Mouse (Mus musculus) forebrain, embryonic 10.5 days (tissue): ENCODE results near the gene Shc3. TPM values are rescaled to one million over a fixed set of nuclear protein-coding genes. Genes with fewer than 3 reads are reported as not detected.

Experiments used
- DNase-seq: peaks from one replicate; pipeline ENCODE4 v3.0.0-alpha.2; 2017; ENCODE audit warnings: low spot score; ENCODE audit errors: extremely low spot score
- H3K27ac ChIP-seq: fragments of 300-500 bp; sonication (generic); 2 replicates; pipeline ENCODE4 v1.5.1; 2016; ENCODE audit warnings: mild to moderate bottlenecking
- H3K27me3 ChIP-seq: fragments of 300-500 bp; sonication (generic); 2 replicates; pipeline ENCODE4 v1.6.1; 2016; ENCODE audit warnings: mild to moderate bottlenecking; ENCODE audit not compliant: poor library complexity, severe bottlenecking
- H3K36me3 ChIP-seq: fragments of 300-500 bp; sonication (generic); replicated peaks from 2 replicates; pipeline ENCODE4 v1.6.1; 2016; ENCODE audit warnings: mild to moderate bottlenecking, moderate library complexity
- H3K4me1 ChIP-seq: fragments of 300-500 bp; sonication (generic); 2 replicates; pipeline ENCODE4 v1.6.1; 2016
- H3K4me3 ChIP-seq: fragments of 300-500 bp; sonication (generic); 2 replicates; pipeline ENCODE4 v1.5.1; 2016; ENCODE audit warnings: mild to moderate bottlenecking, moderate library complexity
- H3K9me3 ChIP-seq: fragments of 300-500 bp; sonication (generic); 2 replicates; pipeline ENCODE4 v1.6.1; 2016; ENCODE audit warnings: mild to moderate bottlenecking, moderate library complexity
- WGBS: fragments of 180-500 bp; shearing (Covaris S2); methylation state at CpG from one replicate; pipeline ENCODE4 v1.1.7; 2016; 5-methylcytosine and 5-hydroxymethylcytosine counted together
- polyA plus RNA-seq: library from polyadenylated mRNA; unstranded; fragments of >200 nt; fragmentation: Nextera tagmentation; extraction: Ambion mirVana; gene quantifications from 2 replicates; pipeline ENCODE4 v1.2.1, GENCODE M21; 2016

The Shc3 gene
- polyA plus RNA-seq, 1 experiment from 2014 or later: 3.1 TPM

GRCm38 (mm10) chr13:51564741-51565140, 4.5 kb downstream of the Shc3 start:
- peaks cover 49% of the 10 kb centered on the region for H3K27me3 ChIP-seq

GRCm38 (mm10) chr13:51553343-51553742, 15.9 kb downstream of the Shc3 start:
- Histone ChIP-seq H3K9me3 (no peaks in the 10 kb centered on the region), H3K4me1 (peaks cover 10% of the 10 kb centered on the region; the same call in 1 of the 2 replicates), H3K27ac (no peak overlapping the region), H3K36me3 (peaks cover 3% of the 10 kb centered on the region; the same call in 1 of the 2 replicates), H3K27me3 (no peaks in the 10 kb centered on the region), H3K4me3 (no peak overlapping the region)
- DNase-seq: no peak
- WGBS: 90% methylated on average over 11 of the region's 11 CpGs

More at GRCm38 (mm10) chr13:51564741-51565140, 4.5 kb downstream of the Shc3 start:
- no peak overlapping the region for H3K4me3 ChIP-seq
- peaks cover 17% of the 10 kb centered on the region for H3K36me3 ChIP-seq
- peaks cover 46% of the 10 kb centered on the region for H3K4me1 ChIP-seq
- H3K9me3 ChIP-seq: no peaks in the 10 kb centered on the region
- no peak overlapping the region for H3K27ac ChIP-seq
- WGBS: 84% methylated on average over 6 of the region's 6 CpGs
- DNase-seq: no peak

GRCm38 (mm10) chr13:51552233-51552632, 17.0 kb downstream of the Shc3 start:
- no peak for DNase-seq
- Histone ChIP-seq H3K27me3 (no peaks in the 10 kb centered on the region), H3K36me3 (peaks cover 3% of the 10 kb centered on the region; the same call in 1 of the 2 replicates), H3K4me3 (no peak overlapping the region), H3K4me1 (peaks cover 10% of the 10 kb centered on the region; the same call in 1 of the 2 replicates), H3K27ac (no peak overlapping the region), H3K9me3 (no peaks in the 10 kb centered on the region)
- WGBS: 69% methylated on average over 3 of the region's 3 CpGs

- H3K9me3 ChIP-seq: no peaks in the 10 kb centered on the region
- H3K4me1 ChIP-seq: peaks cover 10% of the 10 kb centered on the region; the same call in 1 of the 2 replicates
- H3K36me3 ChIP-seq: peaks cover 3% of the 10 kb centered on the region; the same call in 1 of the 2 replicates
- H3K4me3 ChIP-seq: no peak overlapping the region
- H3K27me3 ChIP-seq: no peaks in the 10 kb centered on the region
- no peak overlapping the region for H3K27ac ChIP-seq
- DNase-seq: no peak
- WGBS: 86% methylated on average over 3 of the region's 3 CpGs
These were observed 17.4 kb downstream of the Shc3 start for GRCm38 (mm10) chr13:51551824-51552223.

- Histone ChIP-seq H3K4me3 (no peak overlapping the region), H3K27me3 (no peaks in the 10 kb centered on the region), H3K36me3 (no peaks in the 10 kb centered on the region), H3K9me3 (peaks cover 3% of the 10 kb centered on the region; the same call in 1 of the 2 replicates), H3K27ac (no peak overlapping the region), H3K4me1 (no peaks in the 10 kb centered on the region)
- WGBS: 89% methylated on average over 8 of the region's 8 CpGs
- no peak for DNase-seq
These were observed 29.4 kb downstream of the Shc3 start for GRCm38 (mm10) chr13:51539816-51540215.

GRCm38 (mm10) chr13:51535326-51535725, 33.9 kb downstream of the Shc3 start:
- Histone ChIP-seq H3K27me3 (no peaks in the 10 kb centered on the region), H3K27ac (no peak overlapping the region), H3K4me1 (no peaks in the 10 kb centered on the region), H3K36me3 (no peaks in the 10 kb centered on the region), H3K4me3 (no peak overlapping the region), H3K9me3 (no peaks in the 10 kb centered on the region)
- no peak for DNase-seq
- 87% methylated on average over 7 of the region's 7 CpGs for WGBS

- H3K9me3 ChIP-seq: no peaks in the 10 kb centered on the region
- H3K36me3 ChIP-seq: no peaks in the 10 kb centered on the region
- no peak overlapping the region for H3K4me3 ChIP-seq
- WGBS: 77% methylated on average over 7 of the region's 7 CpGs
- peak; percentile 12 for DNase-seq
- no peaks in the 10 kb centered on the region for H3K27me3 ChIP-seq
- H3K4me1 ChIP-seq: no peaks in the 10 kb centered on the region
- no peak overlapping the region for H3K27ac ChIP-seq
These were observed 42.7 kb downstream of the Shc3 start for GRCm38 (mm10) chr13:51526480-51526879.

- Histone ChIP-seq H3K9me3 (no peaks in the 10 kb centered on the region), H3K36me3 (no peaks in the 10 kb centered on the region), H3K4me1 (no peaks in the 10 kb centered on the region), H3K27ac (no peak overlapping the region), H3K4me3 (no peak overlapping the region), H3K27me3 (no peaks in the 10 kb centered on the region)
- 87% methylated on average over 4 of the region's 4 CpGs for WGBS
- DNase-seq: peak; percentile 7
These were observed 44.9 kb downstream of the Shc3 start for GRCm38 (mm10) chr13:51524316-51524715.

GRCm38 (mm10) chr13:51523311-51523710, 45.9 kb downstream of the Shc3 start:
- DNase-seq: no peak
- Histone ChIP-seq H3K27ac (no peak overlapping the region), H3K36me3 (no peaks in the 10 kb centered on the region), H3K4me3 (no peak overlapping the region), H3K27me3 (no peaks in the 10 kb centered on the region), H3K4me1 (no peaks in the 10 kb centered on the region), H3K9me3 (no peaks in the 10 kb centered on the region)
- WGBS: 95% methylated on average over 10 of the region's 10 CpGs

GRCm38 (mm10) chr13:51518880-51519279, 50.3 kb downstream of the Shc3 start:
- DNase-seq: no peak

GRCm38 (mm10) chr13:51517943-51518342, 51.3 kb downstream of the Shc3 start:
- Histone ChIP-seq H3K27me3 (no peaks in the 10 kb centered on the region), H3K36me3 (no peaks in the 10 kb centered on the region), H3K4me1 (no peaks in the 10 kb centered on the region), H3K9me3 (no peaks in the 10 kb centered on the region), H3K4me3 (no peak overlapping the region), H3K27ac (no peak overlapping the region)
- DNase-seq: peak; percentile 4
- whole genome bisulfite sequencing: 91% methylated on average over 4 of the region's 4 CpGs

More at GRCm38 (mm10) chr13:51518880-51519279, 50.3 kb downstream of the Shc3 start:
- no peak overlapping the region for H3K27ac ChIP-seq
- H3K36me3 ChIP-seq: no peaks in the 10 kb centered on the region
- H3K9me3 ChIP-seq: no peaks in the 10 kb centered on the region
- H3K4me3 ChIP-seq: no peak overlapping the region
- no peaks in the 10 kb centered on the region for H3K27me3 ChIP-seq
- no peaks in the 10 kb centered on the region for H3K4me1 ChIP-seq
- 93% methylated on average over 6 of the region's 6 CpGs for WGBS

- Histone ChIP-seq H3K27me3 (no peaks in the 10 kb centered on the region), H3K36me3 (no peaks in the 10 kb centered on the region), H3K9me3 (no peaks in the 10 kb centered on the region), H3K4me1 (no peaks in the 10 kb centered on the region), H3K27ac (no peak overlapping the region), H3K4me3 (no peak overlapping the region)
- no peak for DNase-seq
- WGBS: 89% methylated on average over 9 of the region's 9 CpGs
These were observed 60.4 kb downstream of the Shc3 start for GRCm38 (mm10) chr13:51508836-51509235.

- Histone ChIP-seq H3K4me1 (no peaks in the 10 kb centered on the region), H3K9me3 (no peaks in the 10 kb centered on the region), H3K36me3 (no peaks in the 10 kb centered on the region), H3K27me3 (no peaks in the 10 kb centered on the region), H3K4me3 (no peak overlapping the region), H3K27ac (no peak overlapping the region)
- WGBS: 86% methylated on average over 5 of the region's 5 CpGs
- peak; percentile 7 for DNase-seq
These were observed 63.5 kb downstream of the Shc3 start for GRCm38 (mm10) chr13:51505711-51506110.

GRCm38 (mm10) chr13:51499769-51500168, 69.5 kb downstream of the Shc3 start:
- Histone ChIP-seq H3K4me3 (no peak overlapping the region), H3K9me3 (no peaks in the 10 kb centered on the region), H3K27ac (no peak overlapping the region), H3K36me3 (no peaks in the 10 kb centered on the region), H3K27me3 (no peaks in the 10 kb centered on the region), H3K4me1 (no peaks in the 10 kb centered on the region)
- DNase-seq: no peak
- WGBS: 88% methylated on average over 1 of the region's 1 CpGs
